Mouse (Mus musculus) midbrain, embryonic 14.5 days (tissue): Measurements from ENCODE around the gene S100a13. TPM values are rescaled to one million over a fixed set of nuclear protein-coding genes. Genes with fewer than 3 reads are reported as not detected.

Source experiments
- ATAC-seq: fragments of 200-750 bp; cut with Nextera tagmentation; 2 replicates; pipeline ENCODE4 v1.8.0; 2017; ENCODE audit warnings: moderate number of reproducible peaks, moderate library complexity; ENCODE audit not compliant: low FRiP score, low TSS enrichment
- DNase-seq: peaks from one replicate; pipeline ENCODE4 v3.0.0-alpha.2; 2015
- H3K27ac ChIP-seq: fragments of 300-500 bp; sonication (generic); replicated peaks from 2 replicates; pipeline ENCODE4 v1.5.1; 2014; ENCODE audit warnings: mild to moderate bottlenecking, low read depth, low read length, moderate library complexity
- H3K27me3 ChIP-seq: fragments of 300-500 bp; sonication (generic); 2 replicates; pipeline ENCODE4 v1.6.1; 2014; ENCODE audit warnings: low read length, control low read depth, mixed read lengths; ENCODE audit not compliant: control insufficient read depth, insufficient read depth
- H3K36me3 ChIP-seq: fragments of 300-500 bp; sonication (generic); 2 replicates; pipeline ENCODE4 v1.6.1; 2014; ENCODE audit warnings: low read length, control low read depth; ENCODE audit not compliant: control insufficient read depth, insufficient read depth
- H3K4me1 ChIP-seq: fragments of 300-500 bp; sonication (generic); 2 replicates; pipeline ENCODE4 v1.6.1; 2014; ENCODE audit warnings: mild to moderate bottlenecking, antibody characterized with exemption, low read length, control low read depth; ENCODE audit not compliant: control insufficient read depth, insufficient read depth
- H3K4me2 ChIP-seq: fragments of 300-500 bp; sonication (generic); 2 replicates; pipeline ENCODE4 v1.6.1; 2014; ENCODE audit warnings: mild to moderate bottlenecking, low read length, moderate library complexity
- H3K4me3 ChIP-seq: fragments of 300-500 bp; sonication (generic); replicated peaks from 2 replicates; pipeline ENCODE4 v1.5.1; 2014; ENCODE audit warnings: low read depth, low read length
- H3K9ac ChIP-seq: fragments of 300-500 bp; sonication (generic); replicated peaks from 2 replicates; pipeline ENCODE4 v1.6.1; 2014; ENCODE audit warnings: mild to moderate bottlenecking, low read length, moderate library complexity
- H3K9me3 ChIP-seq: fragments of 300-500 bp; sonication (generic); 2 replicates; pipeline ENCODE4 v1.6.1; 2016; ENCODE audit warnings: low read length, control low read depth, mixed read lengths; ENCODE audit not compliant: control insufficient read depth
- WGBS: fragments of 180-500 bp; shearing (Covaris S2); extraction: QIAGEN DNeasy Blood & Tissue Kit; methylation state at CpG from one replicate; pipeline ENCODE4 v1.1.7; 2014; 5-methylcytosine and 5-hydroxymethylcytosine counted together
- polyA plus RNA-seq: library from polyadenylated mRNA; unstranded; fragments of >200 nt; fragmentation: Nextera tagmentation; extraction: Ambion mirVana; gene quantifications from 2 replicates; pipeline ENCODE4 v1.2.1, GENCODE M21; 2014

S100a13 gene
- polyA plus RNA-seq, 1 experiment from 2014 or later, result 8.0 TPM

DNA sequence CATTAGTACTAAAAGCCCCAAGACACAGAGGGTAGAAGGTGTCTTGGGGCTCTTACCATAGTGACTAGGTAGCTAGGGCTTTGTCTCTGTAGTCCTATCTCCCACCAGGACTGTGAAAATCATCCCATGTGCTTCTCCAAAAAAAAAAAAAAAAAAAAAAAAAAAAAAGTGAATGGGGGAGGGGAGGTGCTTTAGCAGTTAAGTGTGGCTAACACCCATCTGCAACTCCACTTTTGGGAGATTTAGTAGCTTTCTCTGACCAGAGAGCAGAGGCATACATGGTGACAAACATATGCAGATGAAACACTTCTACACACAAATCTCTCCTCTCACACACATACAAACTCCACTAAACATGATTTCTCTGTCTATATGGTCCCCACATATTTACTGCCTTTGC is 16.6 kb upstream of the S100a13 start:
- no peak overlapping the region for H3K9ac ChIP-seq
- no peak overlapping the region for H3K4me2 ChIP-seq
- no peak overlapping the region for H3K4me3 ChIP-seq
- H3K4me1 ChIP-seq, result no peaks in the 10 kb centered on the region
- ATAC-seq (no peak), DNase-seq (no peak)
- no peak overlapping the region for H3K27ac ChIP-seq
- no peaks in the 10 kb centered on the region for H3K27me3 ChIP-seq
- peaks cover 69% of the 10 kb centered on the region for H3K36me3 ChIP-seq
- H3K9me3 ChIP-seq, result no peaks in the 10 kb centered on the region

DNA sequence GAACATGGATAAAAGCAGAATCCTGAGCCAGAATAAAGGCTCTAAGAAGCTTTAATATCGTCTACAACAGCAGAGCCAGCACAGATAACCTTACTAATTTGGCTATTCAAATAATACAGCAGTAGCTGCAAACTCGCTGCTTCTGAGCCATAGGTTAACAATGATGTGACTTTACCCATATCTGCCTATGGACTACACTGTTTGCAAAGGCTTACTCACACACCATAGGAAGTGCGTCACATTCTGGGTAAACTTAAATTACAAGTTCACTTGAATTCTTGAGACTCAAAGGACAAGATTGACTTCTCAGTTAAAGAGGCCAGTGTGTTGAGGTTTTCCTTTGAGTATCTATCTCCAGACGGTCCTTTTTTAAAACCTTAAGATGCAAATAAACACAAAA is 10.8 kb upstream of the S100a13 start:
- H3K9ac ChIP-seq, result no peak overlapping the region
- no peak overlapping the region for H3K4me3 ChIP-seq
- H3K9me3 ChIP-seq, result no peaks in the 10 kb centered on the region
- ATAC-seq (no peak), DNase-seq (no peak)
- no peak overlapping the region for H3K27ac ChIP-seq
- no peak overlapping the region for H3K4me2 ChIP-seq
- H3K27me3 ChIP-seq, result no peaks in the 10 kb centered on the region
- H3K4me1 ChIP-seq, result peaks cover 13% of the 10 kb centered on the region
- WGBS, result 78% methylated on average over 4 of the region's 4 CpGs
- H3K36me3 ChIP-seq, result peaks cover 84% of the 10 kb centered on the region

DNA sequence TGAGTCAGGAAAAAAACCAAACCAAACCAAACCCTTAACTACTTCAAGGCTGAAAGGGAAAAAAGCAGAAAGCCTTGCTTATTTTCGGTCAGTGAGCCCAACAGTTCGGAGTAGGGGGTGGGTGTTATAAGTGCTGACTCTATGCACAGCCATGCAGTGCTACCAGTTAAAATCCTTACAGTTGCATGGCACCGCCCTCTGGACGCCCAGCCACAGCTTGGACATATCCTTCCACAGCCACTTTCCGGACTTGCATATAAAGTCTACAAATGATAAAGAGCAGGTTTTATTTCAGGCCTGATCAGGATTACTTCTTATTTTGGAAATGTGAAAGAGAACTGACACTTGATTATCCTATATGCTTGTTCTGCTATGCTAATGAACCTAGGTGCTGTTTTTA is 9.0 kb upstream of the S100a13 start:
- 95% methylated on average over 5 of the region's 5 CpGs for WGBS
- no peak for ATAC-seq
- peaks cover 69% of the 10 kb centered on the region for H3K36me3 ChIP-seq

DNA sequence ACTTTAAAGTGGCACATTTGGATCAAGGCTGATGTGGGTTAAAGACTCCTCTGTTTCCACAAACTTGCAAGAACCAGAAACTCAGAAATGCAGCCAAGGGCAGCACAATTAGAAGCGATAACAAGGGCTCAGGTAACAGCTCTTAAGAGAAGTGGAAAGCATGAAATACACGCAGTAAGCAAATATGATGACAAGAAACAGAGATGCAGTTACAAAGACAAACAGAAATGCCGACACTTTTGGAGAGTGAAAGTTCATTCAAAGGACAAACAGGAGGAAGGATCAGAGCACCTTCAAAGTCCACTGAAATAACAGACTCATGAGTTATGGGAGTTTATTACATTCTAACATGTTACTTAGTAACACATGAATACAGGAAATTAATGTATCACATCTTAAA is 7.9 kb upstream of the S100a13 start:
- ATAC-seq, result no peak
- Histone ChIP-seq H3K9me3 (no peaks in the 10 kb centered on the region), H3K27ac (no peak overlapping the region), H3K27me3 (no peaks in the 10 kb centered on the region), H3K4me1 (peaks cover 13% of the 10 kb centered on the region), H3K4me2 (no peak overlapping the region), H3K4me3 (no peak overlapping the region), H3K36me3 (peaks cover 61% of the 10 kb centered on the region), H3K9ac (no peak overlapping the region)
- no peak for DNase-seq
- WGBS, result 95% methylated on average over 3 of the region's 3 CpGs

More for the DNA sequence above, 9.0 kb upstream of the S100a13 start:
- H3K9ac ChIP-seq, result no peak overlapping the region
- peaks cover 13% of the 10 kb centered on the region for H3K4me1 ChIP-seq
- no peak overlapping the region for H3K4me2 ChIP-seq
- H3K9me3 ChIP-seq, result no peaks in the 10 kb centered on the region
- DNase-seq, result no peak
- H3K27me3 ChIP-seq, result no peaks in the 10 kb centered on the region
- H3K27ac ChIP-seq, result no peak overlapping the region
- H3K4me3 ChIP-seq, result no peak overlapping the region

DNA sequence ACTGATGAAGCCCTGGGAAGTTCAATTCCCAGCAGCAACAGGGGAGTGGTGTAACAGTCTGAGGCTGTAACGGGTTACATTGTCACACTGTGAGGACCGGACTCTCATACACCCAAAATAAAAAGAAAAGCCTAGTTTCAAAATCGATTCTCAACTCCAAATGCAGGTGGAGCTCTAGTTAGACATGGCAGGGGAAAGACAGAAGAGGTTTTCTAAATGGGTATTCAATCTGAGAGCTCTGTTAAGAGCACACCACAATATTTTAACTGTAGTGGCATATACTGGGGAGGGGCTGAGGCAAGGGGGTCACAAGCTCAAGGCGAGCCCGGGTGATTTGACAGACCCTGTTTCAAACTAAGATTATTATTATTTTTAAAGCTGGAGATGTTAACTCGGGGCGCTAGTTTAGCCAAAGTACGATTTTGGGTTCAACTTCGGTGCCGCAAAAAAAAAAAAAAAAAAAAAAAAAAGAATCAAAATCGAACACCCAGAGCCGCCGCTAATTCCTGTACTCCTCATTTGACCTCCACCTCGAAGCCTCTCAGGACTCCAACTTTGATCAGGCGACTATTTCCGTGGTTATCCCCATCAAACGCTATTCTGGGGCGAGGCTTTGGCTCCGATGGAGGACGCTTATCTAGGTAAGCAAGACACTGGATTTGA is 5.8 kb upstream of the S100a13 start:
- H3K27me3 ChIP-seq, result peaks cover 10% of the 10 kb centered on the region
- peak overlapping the region; percentile 84 for H3K4me2 ChIP-seq
- WGBS, result 2% methylated on average over 20 of the region's 20 CpGs
- no peaks in the 10 kb centered on the region for H3K9me3 ChIP-seq
- peak overlapping the region; percentile 97 for H3K9ac ChIP-seq
- DNase-seq (peak; percentile 25), ATAC-seq (no peak)
- peaks cover 40% of the 10 kb centered on the region for H3K36me3 ChIP-seq
- peak overlapping the region; percentile 96 for H3K27ac ChIP-seq
- peaks cover 13% of the 10 kb centered on the region for H3K4me1 ChIP-seq
- H3K4me3 ChIP-seq, result peak overlapping the region; percentile 95

DNA sequence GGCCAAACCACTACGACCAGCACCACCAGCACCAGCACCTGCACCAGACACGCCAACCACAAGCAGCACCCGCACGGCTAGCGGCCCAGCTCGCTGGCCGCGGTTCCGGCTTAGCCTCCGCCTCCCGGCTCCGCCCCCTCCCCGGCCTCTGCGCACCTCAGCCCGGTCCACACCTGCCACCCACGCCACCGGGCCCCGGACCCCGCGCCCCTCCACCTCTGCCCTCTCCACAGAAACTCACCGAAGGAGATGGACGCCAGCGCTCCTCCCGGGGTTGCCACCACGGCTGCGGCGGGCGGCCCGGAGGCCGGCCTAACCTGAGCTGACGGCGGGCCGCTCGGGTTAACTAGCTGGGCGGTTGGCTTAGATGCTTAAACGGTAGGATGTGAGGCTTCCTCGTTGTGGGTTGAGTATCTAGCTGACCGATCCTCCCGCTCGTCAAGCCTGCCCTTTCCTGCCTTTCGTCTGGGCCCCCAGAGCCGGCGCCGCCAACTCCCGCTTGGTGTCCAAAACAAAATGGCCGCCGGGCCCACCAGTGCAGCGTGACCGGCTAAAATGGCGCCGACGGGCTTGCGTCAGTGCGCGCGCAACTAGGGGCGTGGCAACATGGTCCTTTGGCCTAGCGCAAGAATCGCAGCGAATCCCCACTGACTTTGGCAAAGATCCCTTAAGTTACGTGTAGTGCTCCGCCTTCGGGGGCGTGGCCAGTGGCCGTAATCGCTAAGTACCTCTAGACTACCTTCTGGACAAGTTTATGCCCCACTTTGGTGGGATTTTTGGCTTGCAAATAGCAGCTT is 5.1 kb upstream of the S100a13 start, which contains the start of gene Chtop:
Gene Chtop (minus strand): TSS at position 549 of the 797 bp plus-strand sequence.
- H3K27me3 ChIP-seq, result peaks cover 17% of the 10 kb centered on the region
- H3K36me3 ChIP-seq, result peaks cover 33% of the 10 kb centered on the region
- peak within 1 kb of the TSS; percentile 95 for H3K4me3 ChIP-seq
- H3K9me3 ChIP-seq, result no peaks in the 10 kb centered on the region
- peak; percentile 100 for DNase-seq
- peak within 1 kb of the TSS; percentile 97 for H3K9ac ChIP-seq
- under 1% methylated on average over 66 of the region's 66 CpGs for WGBS
- peak; percentile 94 for ATAC-seq
- H3K4me2 ChIP-seq, result peak within 1 kb of the TSS; percentile 84
- H3K4me1 ChIP-seq, result peaks cover 11% of the 10 kb centered on the region
- H3K27ac ChIP-seq, result peak within 1 kb of the TSS; percentile 96

DNA sequence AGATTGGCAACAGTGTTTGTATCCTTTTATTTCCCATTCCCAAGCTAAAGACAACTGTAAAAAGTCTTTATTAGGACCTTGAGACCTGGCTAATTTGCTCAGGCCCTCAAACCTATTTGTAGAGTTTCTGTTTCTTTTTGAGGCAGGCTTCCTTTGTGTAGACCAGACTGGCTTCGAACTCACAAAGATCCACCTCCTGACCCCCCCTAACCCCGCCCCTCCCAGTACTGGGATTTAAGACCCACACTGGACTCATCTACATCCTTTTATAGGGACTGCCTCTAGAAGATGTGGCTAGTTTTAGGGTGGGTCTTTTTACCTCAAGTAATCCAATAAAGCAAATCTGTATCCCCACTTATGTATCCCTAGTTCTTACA is 4.5 kb upstream of the S100a13 start:
- ATAC-seq (peak; percentile 31; the same call in 1 of the 2 replicates), DNase-seq (no peak)
- Histone ChIP-seq H3K4me3 (peak overlapping the region; percentile 95), H3K27ac (peak overlapping the region; percentile 96), H3K36me3 (peaks cover 27% of the 10 kb centered on the region), H3K27me3 (peaks cover 21% of the 10 kb centered on the region), H3K9me3 (no peaks in the 10 kb centered on the region), H3K4me2 (peak overlapping the region; percentile 54), H3K9ac (no peak overlapping the region), H3K4me1 (peaks cover 9% of the 10 kb centered on the region)
- 12% methylated on average over 2 of the region's 2 CpGs for WGBS

DNA sequence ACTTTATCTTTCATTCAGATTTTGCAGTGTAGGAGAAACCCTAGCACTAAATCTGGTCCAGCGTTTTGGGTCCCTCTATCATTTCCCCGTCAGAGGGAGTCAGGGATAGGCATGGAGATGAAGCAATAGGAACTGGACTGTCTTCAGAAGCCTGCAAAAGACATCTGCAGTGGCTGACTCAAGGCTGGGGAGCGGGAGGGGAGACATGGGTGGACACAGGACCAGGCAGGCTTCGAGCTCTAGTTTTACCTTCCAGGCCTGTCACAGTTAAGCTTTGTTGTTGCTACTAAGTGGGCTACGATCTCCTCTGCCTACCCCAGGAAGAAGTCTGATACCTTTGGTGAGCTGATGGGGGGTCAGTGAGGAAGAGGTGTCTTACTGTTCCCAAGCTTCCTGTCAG is 2.0 kb upstream of the S100a13 start:
- H3K9ac ChIP-seq, result no peak overlapping the region
- no peak overlapping the region for H3K4me3 ChIP-seq
- no peak overlapping the region for H3K27ac ChIP-seq
- no peak overlapping the region for H3K4me2 ChIP-seq
- 90% methylated on average over 5 of the region's 5 CpGs for WGBS
- DNase-seq (no peak), ATAC-seq (no peak)
- H3K27me3 ChIP-seq, result peaks cover 29% of the 10 kb centered on the region
- no peaks in the 10 kb centered on the region for H3K9me3 ChIP-seq
- peaks cover 2% of the 10 kb centered on the region; the same call in 1 of the 2 replicates for H3K36me3 ChIP-seq
- H3K4me1 ChIP-seq, result peaks cover 9% of the 10 kb centered on the region
